Mouse (Mus musculus): ENCODE measurements around the gene Ctf2.

The Ctf2 gene

DNA sequence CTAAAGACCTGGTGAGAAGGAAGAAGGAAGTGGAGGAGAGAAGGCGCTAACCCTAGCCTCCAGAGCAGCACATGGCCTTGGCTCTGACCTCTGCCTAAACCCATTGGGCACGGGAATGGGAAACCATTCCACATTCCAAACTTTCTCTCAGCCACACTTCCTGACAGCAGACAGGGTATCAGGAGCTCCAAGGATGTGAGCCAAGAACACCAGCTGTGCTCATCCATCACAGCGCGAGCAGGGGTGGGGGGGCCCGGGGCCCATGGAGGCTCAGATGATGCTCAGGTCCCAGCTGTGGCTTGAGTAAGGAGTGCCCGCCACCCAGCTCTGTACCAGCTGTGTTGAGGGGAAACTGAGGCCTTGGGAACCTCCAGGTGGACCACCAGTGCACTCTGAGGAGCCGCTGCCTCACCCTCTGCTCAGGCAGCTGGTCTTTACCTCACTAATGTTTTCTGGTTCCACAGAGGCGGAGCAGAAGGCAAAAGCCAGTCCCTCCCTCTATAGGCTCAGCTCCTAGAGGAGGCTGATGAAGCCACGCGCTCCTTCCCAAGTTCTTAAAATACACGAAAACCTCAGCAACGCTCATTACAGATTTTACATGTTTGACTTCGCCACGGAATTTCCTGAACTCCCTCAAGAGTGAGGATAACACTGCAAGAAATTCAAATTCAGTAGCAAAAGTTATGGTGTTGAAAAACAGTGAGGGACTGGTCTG lies 46.5 kb downstream of the Ctf2 start:
- DNase-seq = peak; percentile 58

- DNase-seq = no peak
Measured at GRCm38 (mm10) chr7:127681888-127682553, 49.9 kb downstream of the Ctf2 start.

GRCm38 (mm10) chr7:127680541-127680940 lies 51.4 kb downstream of the Ctf2 start:
- DNase-seq = no peak

DNA sequence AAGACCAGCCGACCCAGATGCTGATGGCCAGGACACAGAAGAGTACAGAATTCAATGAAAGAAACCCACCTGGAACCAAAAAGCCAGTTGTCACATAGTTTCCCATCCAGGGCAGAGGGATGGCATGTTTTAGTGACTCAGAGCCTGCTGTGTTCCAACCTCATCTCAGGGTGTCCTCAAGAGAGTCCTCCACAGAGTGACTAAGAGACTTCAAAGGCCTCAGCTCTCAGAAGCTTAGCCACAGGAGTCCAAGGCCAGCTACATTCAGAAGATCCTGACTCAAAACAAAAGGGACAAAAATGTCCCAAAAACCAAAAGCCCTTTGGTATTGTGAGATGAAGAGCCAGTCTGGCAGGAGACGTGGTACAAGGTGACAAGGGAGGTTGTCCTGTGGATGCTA lies 53.2 kb downstream of the Ctf2 start:
- no peak for DNase-seq

- no peak for DNase-seq
Measured at GRCm38 (mm10) chr7:127677609-127678008, 54.4 kb downstream of the Ctf2 start.

DNA sequence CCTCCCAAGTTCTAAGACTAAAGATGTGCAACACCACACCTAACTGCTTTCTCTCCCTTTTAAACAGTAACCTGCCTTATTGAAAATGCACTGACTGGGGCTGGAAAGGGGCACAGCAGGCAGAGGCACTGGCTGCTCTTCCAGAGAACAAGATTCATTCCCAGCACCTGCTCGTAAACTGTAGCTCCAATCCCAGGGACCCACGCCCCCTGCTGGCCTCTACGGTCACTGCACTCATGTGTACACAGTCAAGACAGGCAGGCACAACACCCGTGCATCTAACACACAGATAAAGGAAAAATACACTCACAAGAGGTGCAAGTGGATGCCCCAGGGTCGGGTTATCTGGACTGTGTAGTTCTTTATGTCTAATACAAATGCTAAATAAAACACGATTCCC lies 54.9 kb downstream of the Ctf2 start:
- peak; percentile 68 for DNase-seq

DNA sequence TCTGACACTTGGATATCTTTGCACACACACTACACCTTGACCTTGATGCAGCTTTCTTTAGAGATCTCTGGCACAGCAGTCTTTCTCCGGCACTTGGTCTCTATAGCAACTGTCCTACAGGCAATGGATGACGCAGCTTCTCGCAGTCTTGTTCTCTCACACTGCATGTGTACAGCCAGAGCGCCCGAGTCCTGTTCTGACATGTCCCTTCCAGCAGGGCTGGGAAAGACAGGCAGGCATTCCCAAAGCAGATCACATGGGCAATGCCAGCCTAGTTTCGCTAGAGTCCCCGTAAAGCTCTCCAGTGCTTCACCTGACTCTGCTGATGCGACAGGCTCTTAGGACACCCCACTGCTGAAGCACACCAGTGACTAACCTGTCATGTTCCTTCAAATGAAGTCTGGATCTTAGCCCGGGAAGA lies 56.6 kb downstream of the Ctf2 start:
- DNase-seq = no peak

DNA sequence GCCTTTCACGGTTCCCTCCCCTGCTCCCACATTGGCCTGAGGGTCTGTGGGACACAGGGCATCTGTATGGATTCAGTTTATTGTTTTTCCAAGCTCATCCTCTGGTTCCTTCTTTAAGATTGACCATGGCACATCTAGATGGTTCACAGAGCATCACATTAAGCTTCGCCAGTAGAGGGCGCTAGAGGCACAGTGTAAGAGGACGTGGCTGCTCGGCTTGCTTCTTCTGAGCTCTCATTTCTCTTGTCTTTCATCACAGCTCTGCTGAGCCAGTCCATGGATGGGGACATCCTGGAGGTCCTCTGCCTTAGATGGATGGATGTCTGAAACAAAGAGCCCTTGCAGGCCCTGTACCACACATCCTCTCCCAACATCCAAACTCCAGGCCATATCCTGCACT lies 57.0 kb downstream of the Ctf2 start:
- peak; percentile 92 for DNase-seq

DNA sequence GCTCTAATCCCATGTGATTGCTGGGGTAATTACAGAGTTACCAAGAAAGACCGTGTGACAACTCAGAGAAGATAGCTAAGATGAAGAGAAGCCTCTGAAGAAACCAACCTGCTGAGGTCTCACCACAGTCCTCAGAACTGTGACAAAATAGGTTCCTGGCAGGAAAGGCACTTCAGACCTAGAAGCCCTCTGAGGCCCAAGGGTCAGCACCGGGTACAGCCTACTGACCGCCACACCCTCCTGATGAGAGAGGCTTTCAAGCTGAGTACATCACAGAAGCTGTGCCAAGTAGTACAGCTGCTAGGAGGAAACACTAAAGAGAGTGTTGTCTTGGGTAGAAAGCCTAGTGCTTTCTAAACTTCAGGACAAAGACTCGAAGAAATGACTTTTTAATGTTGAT lies 59.2 kb downstream of the Ctf2 start:
- no peak for DNase-seq

DNA sequence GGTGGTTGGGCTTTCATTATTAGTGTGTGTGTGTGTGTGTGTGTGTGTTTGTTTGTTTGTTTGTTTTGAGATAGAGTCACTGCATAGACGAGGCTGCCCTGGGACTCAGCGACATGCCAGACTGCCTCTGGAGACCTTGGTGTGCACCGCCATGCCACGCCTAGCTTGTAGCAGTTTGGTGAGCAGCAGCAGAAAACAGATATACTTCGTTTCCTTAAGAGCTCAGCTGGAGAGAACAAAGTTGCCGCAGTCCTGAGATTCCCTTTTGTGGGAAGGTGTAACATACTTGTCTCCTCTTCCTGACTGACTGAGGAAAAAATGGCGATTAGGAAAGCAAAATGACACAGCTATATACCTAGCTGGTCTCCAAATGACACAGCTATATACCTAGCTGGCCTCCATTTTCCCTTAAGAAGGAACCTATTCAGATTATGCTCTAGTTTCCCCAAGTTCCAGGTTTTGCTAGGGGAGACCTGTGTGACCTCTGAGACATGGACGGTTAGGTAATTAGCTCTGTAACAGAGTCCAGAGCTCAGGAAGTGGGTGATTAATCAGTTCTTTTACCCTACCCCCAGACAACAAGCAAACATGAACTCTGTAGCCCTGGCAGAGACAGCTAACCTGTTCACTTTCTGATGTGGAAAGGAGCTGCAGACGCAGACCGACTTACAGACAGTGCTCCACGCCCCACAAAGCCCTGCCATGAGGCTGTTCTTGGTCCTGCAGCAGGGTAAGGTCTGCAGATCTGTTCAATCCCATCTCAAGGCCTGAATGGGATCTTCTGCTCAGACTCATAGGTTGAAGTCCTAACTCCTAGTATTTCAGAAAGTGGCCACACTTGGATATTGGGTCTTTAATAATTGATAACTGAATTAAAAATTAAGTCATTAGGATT lies 59.8 kb downstream of the Ctf2 start:
- DNase-seq = no peak
